Mouse (Mus musculus): ENCODE results near the gene Nop10.
"Not testable (repeated sequence)": the region's sequence is repeated elsewhere in the genome, so short reads cannot be mapped to it uniquely, and the experiment has no call there.

Nop10 gene

GRCm38 (mm10) chr2:112265448-112266241 is 3.9 kb downstream of the Nop10 start, which contains the start of gene Slc12a6:
Slc12a6 (plus strand) TSS chr2:112265825.
- peak; percentile 97 for DNase-seq (ENCODE audit: low read depth, low spot score)

GRCm38 (mm10) chr2:112266242-112266592 is 4.5 kb downstream of the Nop10 start, which contains the start of gene Gm21985:
Gm21985 (plus strand) TSS chr2:112266314.
- DNase-seq (ENCODE audit: low read depth, low spot score) = peak; percentile 58

GRCm38 (mm10) chr2:112266780-112267179 is 5.1 kb downstream of the Nop10 start:
- no peak for DNase-seq (ENCODE audit: low read depth, low spot score)

GRCm38 (mm10) chr2:112267547-112268269 is 6.0 kb downstream of the Nop10 start:
- no peak for DNase-seq (ENCODE audit: low read depth, low spot score)

GRCm38 (mm10) chr2:112270011-112270410 is 8.3 kb downstream of the Nop10 start:
- DNase-seq (ENCODE audit: low read depth, low spot score) = no peak

- DNase-seq (ENCODE audit: low read depth, low spot score) = no peak
Measured at GRCm38 (mm10) chr2:112272909-112273308, 11.2 kb downstream of the Nop10 start.

- no peak for DNase-seq (ENCODE audit: low read depth, low spot score)
Measured at GRCm38 (mm10) chr2:112273474-112273873, 11.7 kb downstream of the Nop10 start.

GRCm38 (mm10) chr2:112276870-112277269 is 15.1 kb downstream of the Nop10 start:
- DNase-seq (ENCODE audit: low read depth, low spot score) = no peak

- no peak for DNase-seq (ENCODE audit: low read depth, low spot score)
Measured at GRCm38 (mm10) chr2:112282846-112283245, 21.1 kb downstream of the Nop10 start.

GRCm38 (mm10) chr2:112284363-112285030 is 22.8 kb downstream of the Nop10 start:
- peak; percentile 93 for DNase-seq (ENCODE audit: low read depth, low spot score)

GRCm38 (mm10) chr2:112285031-112285390 is 23.3 kb downstream of the Nop10 start:
- DNase-seq (ENCODE audit: low read depth, low spot score) = no peak

- DNase-seq (ENCODE audit: low read depth, low spot score) = not testable (repeated sequence)
Measured at GRCm38 (mm10) chr2:112286062-112286461, 24.3 kb downstream of the Nop10 start.

GRCm38 (mm10) chr2:112287059-112287458 is 25.3 kb downstream of the Nop10 start:
- no peak for DNase-seq (ENCODE audit: low read depth, low spot score)

- no peak for DNase-seq (ENCODE audit: low read depth, low spot score)
Measured at GRCm38 (mm10) chr2:112289507-112289906, 27.8 kb downstream of the Nop10 start.

- no peak for DNase-seq (ENCODE audit: low read depth, low spot score)
Measured at GRCm38 (mm10) chr2:112292823-112293222, 31.1 kb downstream of the Nop10 start.

GRCm38 (mm10) chr2:112296211-112296610 is 34.5 kb downstream of the Nop10 start:
- DNase-seq (ENCODE audit: low read depth, low spot score) = no peak

GRCm38 (mm10) chr2:112298221-112298620 is 36.5 kb downstream of the Nop10 start:
- no peak for DNase-seq (ENCODE audit: low read depth, low spot score)

- DNase-seq (ENCODE audit: low read depth, low spot score) = no peak
Measured at GRCm38 (mm10) chr2:112308671-112309070, 46.9 kb downstream of the Nop10 start.

- no peak for DNase-seq (ENCODE audit: low read depth, low spot score)
Measured at GRCm38 (mm10) chr2:112309161-112309600, 47.5 kb downstream of the Nop10 start.

All from ZHBTc4 (cell line).